Mouse (Mus musculus) intestine, embryonic 14.5 days (tissue): Measurements from ENCODE around the gene Chn2. TPM values are rescaled to one million over a fixed set of nuclear protein-coding genes. Genes with fewer than 3 reads are reported as not detected.

Source experiments
- ATAC-seq: fragments of 200-750 bp; cut with Nextera tagmentation; replicated peaks from 2 replicates; pipeline ENCODE4 v1.8.0; 2017; ENCODE audit warnings: low read depth, moderate number of reproducible peaks, moderate TSS enrichment, moderate library complexity; ENCODE audit not compliant: low FRiP score, low TSS enrichment
- DNase-seq: peaks from one replicate; pipeline ENCODE4 v3.0.0-alpha.2; 2018; ENCODE audit warnings: low spot score
- H3K27ac ChIP-seq: fragments of 300-500 bp; sonication (generic); 2 replicates; pipeline ENCODE4 v1.5.1; 2014; ENCODE audit warnings: low read depth, mild to moderate bottlenecking, control low read depth
- H3K27me3 ChIP-seq: fragments of 300-500 bp; sonication (generic); replicated peaks from 2 replicates; pipeline ENCODE4 v1.6.1; 2014; ENCODE audit warnings: low read length, control low read depth; ENCODE audit not compliant: control insufficient read depth, insufficient read depth
- H3K36me3 ChIP-seq: fragments of 300-500 bp; sonication (generic); 2 replicates; pipeline ENCODE4 v1.6.1; 2014; ENCODE audit warnings: low read length, control low read depth; ENCODE audit not compliant: control insufficient read depth, insufficient read depth
- H3K4me1 ChIP-seq: fragments of 300-500 bp; sonication (generic); replicated peaks from 2 replicates; pipeline ENCODE4 v1.6.1; 2014; ENCODE audit warnings: low read length, control low read depth, mixed read lengths; ENCODE audit not compliant: control insufficient read depth, insufficient read depth
- H3K4me2 ChIP-seq: fragments of 300-500 bp; sonication (generic); 2 replicates; pipeline ENCODE4 v1.6.1; 2014; ENCODE audit warnings: low read length
- H3K4me3 ChIP-seq: fragments of 300-500 bp; sonication (generic); 2 replicates; pipeline ENCODE4 v1.5.1; 2014; ENCODE audit warnings: low read depth, low read length, control low read depth, mixed read lengths
- H3K9ac ChIP-seq: fragments of 300-500 bp; sonication (generic); 2 replicates; pipeline ENCODE4 v1.6.1; 2014; ENCODE audit warnings: mild to moderate bottlenecking, low read length
- H3K9me3 ChIP-seq: fragments of 300-500 bp; sonication (generic); 2 replicates; pipeline ENCODE4 v1.6.1; 2016; ENCODE audit warnings: low read length, control low read depth; ENCODE audit not compliant: control insufficient read depth
- WGBS: fragments of 180-500 bp; shearing (Covaris S2); extraction: QIAGEN DNeasy Blood & Tissue Kit; methylation state at CpG from one replicate; pipeline ENCODE4 v1.1.7; 2014; 5-methylcytosine and 5-hydroxymethylcytosine counted together
- polyA plus RNA-seq: library from polyadenylated mRNA; unstranded; fragments of >200 nt; fragmentation: Nextera tagmentation; extraction: Ambion mirVana; gene quantifications from 2 replicates; pipeline ENCODE4 v1.2.1, GENCODE M21; 2014

Chn2 gene
- polyA plus RNA-seq, 1 experiment from 2014 or later, result 25.0 TPM

- Histone ChIP-seq H3K4me3 (no peak overlapping the region), H3K36me3 (no peaks in the 10 kb centered on the region), H3K9ac (no peak overlapping the region), H3K27me3 (no peaks in the 10 kb centered on the region), H3K9me3 (no peaks in the 10 kb centered on the region), H3K27ac (no peak overlapping the region), H3K4me1 (no peaks in the 10 kb centered on the region), H3K4me2 (no peak overlapping the region)
- DNase-seq (no peak), ATAC-seq (no peak)
- 85% methylated on average over 7 of the region's 7 CpGs for WGBS
Measured at GRCm38 (mm10) chr6:54213743-54214142, 174.4 kb downstream of the Chn2 start.

GRCm38 (mm10) chr6:54215636-54216035 is 176.3 kb downstream of the Chn2 start:
- no peak overlapping the region for H3K27ac ChIP-seq
- no peaks in the 10 kb centered on the region for H3K9me3 ChIP-seq
- WGBS, result 90% methylated on average over 8 of the region's 8 CpGs
- DNase-seq, result no peak
- no peak overlapping the region for H3K4me3 ChIP-seq
- ATAC-seq, result no peak
- H3K36me3 ChIP-seq, result no peaks in the 10 kb centered on the region
- H3K27me3 ChIP-seq, result no peaks in the 10 kb centered on the region
- no peak overlapping the region for H3K4me2 ChIP-seq
- no peaks in the 10 kb centered on the region for H3K4me1 ChIP-seq
- no peak overlapping the region for H3K9ac ChIP-seq

DNA sequence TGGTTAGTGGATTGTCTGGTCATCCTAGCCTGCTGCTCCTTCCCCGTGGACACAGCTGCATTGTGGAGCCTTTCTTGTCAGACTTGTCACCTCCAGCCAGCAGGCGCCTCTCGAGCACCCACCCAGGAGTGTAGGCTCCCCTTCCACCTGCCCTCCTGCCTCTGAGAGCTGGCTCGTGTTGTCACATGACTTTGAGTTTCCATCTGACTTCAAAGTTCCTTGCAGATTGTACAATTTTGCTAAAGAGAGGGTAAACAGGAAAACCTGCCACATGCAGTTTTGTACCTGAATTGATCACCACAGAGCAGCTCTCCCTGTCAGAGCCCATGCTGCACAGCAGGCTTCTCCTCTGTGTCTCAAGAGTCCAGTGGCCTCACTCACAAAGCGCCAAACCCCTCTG is 177.2 kb downstream of the Chn2 start:
- Histone ChIP-seq H3K4me1 (no peaks in the 10 kb centered on the region), H3K27me3 (no peaks in the 10 kb centered on the region), H3K4me3 (no peak overlapping the region), H3K36me3 (no peaks in the 10 kb centered on the region), H3K4me2 (no peak overlapping the region), H3K27ac (no peak overlapping the region), H3K9me3 (no peaks in the 10 kb centered on the region), H3K9ac (no peak overlapping the region)
- 78% methylated on average over 5 of the region's 5 CpGs for WGBS
- DNase-seq (no peak), ATAC-seq (no peak)

DNA sequence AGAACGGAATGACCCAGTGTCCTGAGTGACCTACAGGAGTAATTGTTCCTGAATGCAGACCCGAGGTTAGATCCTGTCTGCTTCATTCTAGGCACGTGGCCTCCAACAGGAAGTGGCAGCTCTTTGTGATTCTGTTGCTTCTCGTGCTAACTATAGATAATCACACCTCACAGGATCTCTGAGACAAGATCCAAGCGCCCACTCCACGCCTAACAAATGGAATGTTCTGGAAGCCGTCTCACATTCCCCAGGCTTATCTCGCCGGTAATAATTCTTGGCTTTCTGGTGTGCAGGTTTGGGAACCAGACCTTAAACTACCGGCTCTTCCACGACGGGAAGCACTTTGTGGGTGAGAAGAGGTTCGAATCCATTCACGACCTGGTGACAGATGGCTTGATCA is 180.8 kb downstream of the Chn2 start:
- H3K9me3 ChIP-seq, result no peaks in the 10 kb centered on the region
- DNase-seq (no peak), ATAC-seq (no peak)
- no peak overlapping the region for H3K4me3 ChIP-seq
- no peaks in the 10 kb centered on the region for H3K27me3 ChIP-seq
- H3K27ac ChIP-seq, result no peak overlapping the region
- H3K4me1 ChIP-seq, result no peaks in the 10 kb centered on the region
- no peaks in the 10 kb centered on the region for H3K36me3 ChIP-seq
- no peak overlapping the region for H3K9ac ChIP-seq
- WGBS, result 73% methylated on average over 14 of the region's 14 CpGs
- no peak overlapping the region for H3K4me2 ChIP-seq

DNA sequence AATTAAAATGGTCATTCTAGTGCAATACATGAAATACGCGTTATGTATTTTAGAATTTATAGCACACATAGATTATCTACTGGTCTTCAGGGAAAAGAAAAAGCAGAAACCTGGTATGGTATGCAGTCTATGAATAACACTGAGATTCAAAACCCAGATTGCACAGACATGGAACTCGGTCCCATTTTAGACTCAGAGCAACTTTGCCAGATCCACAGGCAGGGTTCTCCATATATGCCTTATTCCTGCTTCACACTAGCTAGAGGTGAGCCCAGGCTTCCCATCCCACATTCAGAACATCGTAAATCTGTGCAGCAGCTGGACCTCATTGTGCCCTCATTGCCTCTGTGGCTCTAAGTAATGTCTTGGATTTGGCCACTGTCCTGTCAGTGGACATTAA is 184.2 kb downstream of the Chn2 start:
- no peak for ATAC-seq
- 90% methylated on average over 4 of the region's 4 CpGs for WGBS
- no peak overlapping the region for H3K9ac ChIP-seq

DNA sequence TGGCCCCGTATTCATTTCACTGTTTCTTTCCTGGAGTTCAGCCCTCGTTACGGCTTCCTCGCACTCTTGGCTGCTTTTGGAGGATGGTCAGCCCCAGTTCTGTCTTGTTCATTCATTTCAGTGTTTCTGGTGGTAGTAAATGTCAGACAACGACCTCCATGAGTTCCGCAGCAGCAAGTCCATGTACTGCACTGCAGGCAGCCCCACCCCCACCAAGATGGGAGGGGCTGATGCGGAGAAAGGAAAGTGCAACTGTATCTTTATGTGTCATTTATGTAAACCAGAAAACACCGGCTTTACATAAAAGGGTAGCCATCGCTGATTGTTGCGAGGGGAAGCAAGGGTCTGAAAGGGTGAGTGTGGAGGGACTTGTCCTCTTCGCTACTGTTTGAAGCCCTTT is 185.0 kb downstream of the Chn2 start:
- no peak overlapping the region for H3K4me3 ChIP-seq
- no peak overlapping the region for H3K9ac ChIP-seq
- H3K9me3 ChIP-seq, result no peaks in the 10 kb centered on the region
- no peaks in the 10 kb centered on the region for H3K27me3 ChIP-seq
- DNase-seq, result no peak
- H3K4me2 ChIP-seq, result no peak overlapping the region
- H3K4me1 ChIP-seq, result no peaks in the 10 kb centered on the region
- H3K36me3 ChIP-seq, result no peaks in the 10 kb centered on the region
- ATAC-seq, result no peak
- no peak overlapping the region for H3K27ac ChIP-seq
- WGBS, result 75% methylated on average over 11 of the region's 11 CpGs

More for the DNA sequence above, 184.2 kb downstream of the Chn2 start:
- no peaks in the 10 kb centered on the region for H3K9me3 ChIP-seq
- no peaks in the 10 kb centered on the region for H3K27me3 ChIP-seq
- H3K4me2 ChIP-seq, result no peak overlapping the region
- H3K27ac ChIP-seq, result no peak overlapping the region
- H3K4me3 ChIP-seq, result no peak overlapping the region
- no peaks in the 10 kb centered on the region for H3K36me3 ChIP-seq
- no peak for DNase-seq
- H3K4me1 ChIP-seq, result no peaks in the 10 kb centered on the region

DNA sequence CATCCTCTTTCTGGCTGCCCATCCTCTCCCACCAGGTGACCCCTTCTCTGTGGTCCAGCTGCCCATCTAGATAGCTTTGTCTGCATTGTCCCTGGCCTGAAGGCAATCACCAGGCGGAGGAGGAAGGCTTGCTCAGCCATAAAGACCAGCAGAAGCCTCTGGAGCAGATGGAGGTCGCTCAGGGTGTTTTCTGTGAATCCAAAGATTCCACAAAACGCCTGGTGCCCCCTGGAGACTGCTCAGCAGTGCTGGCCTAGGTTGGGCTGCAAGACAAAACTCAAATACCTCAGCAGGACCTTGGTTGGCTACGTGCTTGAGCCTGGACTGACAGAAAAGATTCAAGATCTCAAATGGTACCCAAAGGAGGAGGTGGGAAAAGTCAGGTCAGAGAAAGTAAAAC is 186.0 kb downstream of the Chn2 start:
- ATAC-seq (no peak), DNase-seq (no peak)
- 47% methylated on average over 4 of the region's 4 CpGs for WGBS
- Histone ChIP-seq H3K4me2 (no peak overlapping the region), H3K4me1 (no peaks in the 10 kb centered on the region), H3K27me3 (no peaks in the 10 kb centered on the region), H3K9me3 (no peaks in the 10 kb centered on the region), H3K9ac (no peak overlapping the region), H3K36me3 (no peaks in the 10 kb centered on the region), H3K4me3 (no peak overlapping the region), H3K27ac (no peak overlapping the region)

GRCm38 (mm10) chr6:54227061-54227460 is 187.7 kb downstream of the Chn2 start:
- ATAC-seq (no peak), DNase-seq (no peak)
- Histone ChIP-seq H3K27me3 (no peaks in the 10 kb centered on the region), H3K9ac (no peak overlapping the region), H3K36me3 (no peaks in the 10 kb centered on the region), H3K4me1 (no peaks in the 10 kb centered on the region), H3K27ac (no peak overlapping the region), H3K4me3 (no peak overlapping the region), H3K4me2 (no peak overlapping the region), H3K9me3 (no peaks in the 10 kb centered on the region)
- 91% methylated on average over 3 of the region's 3 CpGs for WGBS

DNA sequence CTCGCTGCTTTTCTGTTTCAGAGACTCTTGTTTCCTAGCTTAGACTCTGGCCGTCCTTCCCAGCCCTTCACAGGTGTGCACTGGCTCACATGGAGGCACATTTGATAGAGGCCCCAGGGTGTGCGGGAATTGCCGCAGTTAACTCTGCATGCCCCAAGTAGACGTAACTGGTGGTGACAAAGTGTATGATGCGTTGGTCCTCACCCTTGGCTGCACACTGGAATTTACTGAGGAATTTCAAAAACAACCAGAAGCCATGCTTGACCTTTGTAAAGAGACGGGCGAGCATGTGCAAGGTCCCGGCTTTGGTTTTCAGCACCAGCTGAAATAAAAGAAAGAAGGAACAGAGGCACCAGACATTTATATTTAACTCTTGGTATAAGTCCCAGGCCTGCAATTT is 189.1 kb downstream of the Chn2 start:
- ATAC-seq (no peak), DNase-seq (no peak)
- H3K9me3 ChIP-seq, result no peaks in the 10 kb centered on the region
- no peaks in the 10 kb centered on the region for H3K4me1 ChIP-seq
- no peak overlapping the region for H3K4me3 ChIP-seq
- no peaks in the 10 kb centered on the region for H3K27me3 ChIP-seq
- H3K9ac ChIP-seq, result no peak overlapping the region
- H3K4me2 ChIP-seq, result no peak overlapping the region
- no peak overlapping the region for H3K27ac ChIP-seq
- no peaks in the 10 kb centered on the region for H3K36me3 ChIP-seq
- WGBS, result 66% methylated on average over 9 of the region's 9 CpGs
